Mouse (Mus musculus): ENCODE measurements around the gene Cbx7. TPM values are rescaled to one million over a fixed set of nuclear protein-coding genes. Genes with fewer than 3 reads are reported as not detected.
"Not testable (repeated sequence)": the region's sequence is repeated elsewhere in the genome, so short reads cannot be mapped to it uniquely, and the experiment has no call there.

Gene Cbx7
- polyA plus RNA-seq, 1 experiment from 2014 or later = 5.7 TPM

DNA sequence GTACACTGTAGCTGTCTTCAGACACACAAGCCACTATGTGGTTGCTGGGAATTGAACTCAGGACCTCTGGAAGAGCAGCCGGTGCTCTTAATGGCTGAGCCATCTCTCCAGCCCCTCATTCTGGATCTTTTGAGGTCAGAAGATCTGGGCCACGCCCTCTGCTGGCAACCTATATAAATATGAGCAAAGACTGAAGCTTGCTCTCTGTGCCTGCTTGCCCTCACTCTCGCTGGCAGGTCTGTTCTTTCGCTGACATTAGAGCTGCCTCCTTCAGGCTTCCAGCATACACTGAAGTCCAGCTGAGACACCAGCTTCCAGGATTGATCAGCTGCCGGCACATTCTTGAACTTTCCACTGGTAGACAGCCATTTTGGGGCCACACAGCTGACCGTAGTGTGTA is 23.2 kb downstream of the Cbx7 start:
- ATAC-seq (ENCODE audit: insufficient read depth, low FRiP score) = no peak
- no peak overlapping the region for H3K4me2 ChIP-seq (ENCODE audit: low read depth, low read length)
- no peaks in the 10 kb centered on the region for H3K27me3 ChIP-seq (ENCODE audit: control insufficient read depth, insufficient read depth, low read length)
- WGBS = 65% methylated on average over 6 of the region's 6 CpGs
- H3K36me3 ChIP-seq (ENCODE audit: control insufficient read depth, insufficient read depth, low read length) = no peaks in the 10 kb centered on the region
- H3K9me3 ChIP-seq (replicated peaks; ENCODE audit: control insufficient read depth, low read length) = no peaks in the 10 kb centered on the region
- no peak overlapping the region for H3K4me3 ChIP-seq (replicated peaks; ENCODE audit: low read length)
- no peak overlapping the region for H3K9ac ChIP-seq (ENCODE audit: low read length)
- no peak overlapping the region for H3K27ac ChIP-seq (ENCODE audit: low read length)
- H3K4me1 ChIP-seq (ENCODE audit: control insufficient read depth, insufficient read depth, low read length) = peaks cover 21% of the 10 kb centered on the region

DNA sequence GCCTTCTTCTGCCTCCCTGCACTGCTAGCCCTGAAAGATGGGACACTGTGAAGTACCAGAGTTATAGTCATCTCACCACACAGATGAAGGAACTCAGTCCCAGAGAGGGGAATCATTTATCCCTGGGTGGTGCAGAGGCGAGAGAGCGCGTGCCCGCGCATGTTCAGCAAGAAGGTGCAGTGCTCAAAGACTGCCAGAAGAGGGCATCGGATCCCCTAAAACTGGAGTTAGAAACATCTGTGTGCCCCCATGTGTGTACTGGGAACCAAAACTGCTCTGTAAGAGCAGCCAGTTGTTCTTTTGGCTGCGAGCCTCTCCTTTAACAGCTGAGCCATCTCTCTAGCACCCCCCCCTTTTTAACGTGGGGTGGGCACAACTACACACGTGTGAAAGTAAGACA is 24.1 kb downstream of the Cbx7 start:
- H3K27me3 ChIP-seq (ENCODE audit: control insufficient read depth, insufficient read depth, low read length) = no peaks in the 10 kb centered on the region
- H3K4me2 ChIP-seq (ENCODE audit: low read depth, low read length) = no peak overlapping the region
- H3K9ac ChIP-seq (ENCODE audit: low read length) = no peak overlapping the region
- peaks cover 14% of the 10 kb centered on the region for H3K4me1 ChIP-seq (ENCODE audit: control insufficient read depth, insufficient read depth, low read length)
- H3K9me3 ChIP-seq (replicated peaks; ENCODE audit: control insufficient read depth, low read length) = no peaks in the 10 kb centered on the region
- H3K27ac ChIP-seq (ENCODE audit: low read length) = no peak overlapping the region
- H3K36me3 ChIP-seq (ENCODE audit: control insufficient read depth, insufficient read depth, low read length) = no peaks in the 10 kb centered on the region
- H3K4me3 ChIP-seq (replicated peaks; ENCODE audit: low read length) = no peak overlapping the region
- 59% methylated on average over 9 of the region's 9 CpGs for WGBS
- no peak for ATAC-seq (ENCODE audit: insufficient read depth, low FRiP score)

GRCm38 (mm10) chr15:79946022-79946421 is 24.9 kb downstream of the Cbx7 start:
- H3K9me3 ChIP-seq (replicated peaks; ENCODE audit: control insufficient read depth, low read length) = no peaks in the 10 kb centered on the region
- no peak overlapping the region for H3K9ac ChIP-seq (ENCODE audit: low read length)
- no peaks in the 10 kb centered on the region for H3K27me3 ChIP-seq (ENCODE audit: control insufficient read depth, insufficient read depth, low read length)
- no peak overlapping the region for H3K4me3 ChIP-seq (replicated peaks; ENCODE audit: low read length)
- peaks cover 12% of the 10 kb centered on the region for H3K4me1 ChIP-seq (ENCODE audit: control insufficient read depth, insufficient read depth, low read length)
- WGBS = 6% methylated on average over 4 of the region's 4 CpGs
- no peaks in the 10 kb centered on the region for H3K36me3 ChIP-seq (ENCODE audit: control insufficient read depth, insufficient read depth, low read length)
- no peak overlapping the region for H3K27ac ChIP-seq (ENCODE audit: low read length)
- no peak overlapping the region for H3K4me2 ChIP-seq (ENCODE audit: low read depth, low read length)
- ATAC-seq (ENCODE audit: insufficient read depth, low FRiP score) = peak; percentile 78

GRCm38 (mm10) chr15:79944948-79945347 is 26.0 kb downstream of the Cbx7 start:
- H3K4me1 ChIP-seq (ENCODE audit: control insufficient read depth, insufficient read depth, low read length) = 0 out of 2 replicates have a peak, but pooled peaks cover 2% of the 10 kb centered on the region
- H3K9me3 ChIP-seq (replicated peaks; ENCODE audit: control insufficient read depth, low read length) = no peaks in the 10 kb centered on the region
- H3K4me3 ChIP-seq (replicated peaks; ENCODE audit: low read length) = no peak overlapping the region
- H3K4me2 ChIP-seq (ENCODE audit: low read depth, low read length) = no peak overlapping the region
- H3K27me3 ChIP-seq (ENCODE audit: control insufficient read depth, insufficient read depth, low read length) = no peaks in the 10 kb centered on the region
- H3K9ac ChIP-seq (ENCODE audit: low read length) = no peak overlapping the region
- no peak overlapping the region for H3K27ac ChIP-seq (ENCODE audit: low read length)
- H3K36me3 ChIP-seq (ENCODE audit: control insufficient read depth, insufficient read depth, low read length) = no peaks in the 10 kb centered on the region
- no peak for ATAC-seq (ENCODE audit: insufficient read depth, low FRiP score)
- WGBS = 69% methylated on average over 5 of the region's 5 CpGs

GRCm38 (mm10) chr15:79943584-79943983 is 27.3 kb downstream of the Cbx7 start:
- Histone ChIP-seq H3K9ac (ENCODE audit: low read length) (no peak overlapping the region), H3K27me3 (ENCODE audit: control insufficient read depth, insufficient read depth, low read length) (no peaks in the 10 kb centered on the region), H3K4me3 (replicated peaks; ENCODE audit: low read length) (no peak overlapping the region), H3K27ac (ENCODE audit: low read length) (no peak overlapping the region), H3K9me3 (replicated peaks; ENCODE audit: control insufficient read depth, low read length) (no peaks in the 10 kb centered on the region), H3K4me1 (ENCODE audit: control insufficient read depth, insufficient read depth, low read length) (no peaks in the 10 kb centered on the region), H3K4me2 (ENCODE audit: low read depth, low read length) (no peak overlapping the region), H3K36me3 (ENCODE audit: control insufficient read depth, insufficient read depth, low read length) (no peaks in the 10 kb centered on the region)
- 83% methylated on average over 3 of the region's 3 CpGs for WGBS
- ATAC-seq (ENCODE audit: insufficient read depth, low FRiP score) = no peak

DNA sequence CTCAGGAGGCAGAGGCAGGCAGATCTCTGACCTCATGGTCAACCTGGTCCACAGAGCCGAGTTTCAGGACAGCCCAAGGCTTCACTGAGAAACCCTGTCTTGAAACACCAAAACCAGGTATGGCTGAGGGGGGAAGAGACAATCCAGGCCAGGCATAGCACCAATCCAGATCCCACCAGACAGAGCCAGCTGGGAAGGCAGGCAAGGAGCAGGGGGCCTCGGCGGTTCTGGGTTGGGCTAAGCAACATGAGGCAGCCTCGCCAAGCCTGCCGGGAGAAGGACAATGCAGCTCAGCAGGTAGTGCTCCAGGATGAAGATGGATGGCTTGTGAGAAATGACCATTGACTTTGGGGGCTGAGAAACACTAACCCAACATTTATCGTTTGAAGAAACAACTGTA is 28.4 kb downstream of the Cbx7 start:
- Histone ChIP-seq H3K4me2 (ENCODE audit: low read depth, low read length) (no peak overlapping the region), H3K9ac (ENCODE audit: low read length) (no peak overlapping the region), H3K4me1 (ENCODE audit: control insufficient read depth, insufficient read depth, low read length) (no peaks in the 10 kb centered on the region), H3K27me3 (ENCODE audit: control insufficient read depth, insufficient read depth, low read length) (no peaks in the 10 kb centered on the region), H3K9me3 (replicated peaks; ENCODE audit: control insufficient read depth, low read length) (no peaks in the 10 kb centered on the region), H3K4me3 (replicated peaks; ENCODE audit: low read length) (no peak overlapping the region), H3K27ac (ENCODE audit: low read length) (no peak overlapping the region), H3K36me3 (ENCODE audit: control insufficient read depth, insufficient read depth, low read length) (no peaks in the 10 kb centered on the region)
- WGBS = 78% methylated on average over 6 of the region's 6 CpGs
- ATAC-seq (ENCODE audit: insufficient read depth, low FRiP score) = no peak

GRCm38 (mm10) chr15:79940932-79941331 is 30.0 kb downstream of the Cbx7 start:
- Histone ChIP-seq H3K4me1 (ENCODE audit: control insufficient read depth, insufficient read depth, low read length) (no peaks in the 10 kb centered on the region), H3K4me3 (replicated peaks; ENCODE audit: low read length) (no peak overlapping the region), H3K4me2 (ENCODE audit: low read depth, low read length) (no peak overlapping the region), H3K27ac (ENCODE audit: low read length) (no peak overlapping the region), H3K9me3 (replicated peaks; ENCODE audit: control insufficient read depth, low read length) (no peaks in the 10 kb centered on the region), H3K9ac (ENCODE audit: low read length) (no peak overlapping the region), H3K27me3 (ENCODE audit: control insufficient read depth, insufficient read depth, low read length) (no peaks in the 10 kb centered on the region), H3K36me3 (ENCODE audit: control insufficient read depth, insufficient read depth, low read length) (no peaks in the 10 kb centered on the region)
- WGBS = 16% methylated on average over 8 of the region's 8 CpGs
- ATAC-seq (ENCODE audit: insufficient read depth, low FRiP score) = no peak

GRCm38 (mm10) chr15:79939913-79940312 is 31.0 kb downstream of the Cbx7 start:
- no peak overlapping the region for H3K9ac ChIP-seq (ENCODE audit: low read length)
- 87% methylated on average over 16 of the region's 16 CpGs for WGBS
- no peaks in the 10 kb centered on the region for H3K9me3 ChIP-seq (replicated peaks; ENCODE audit: control insufficient read depth, low read length)

GRCm38 (mm10) chr15:79939501-79939900 is 31.4 kb downstream of the Cbx7 start:
- H3K4me1 ChIP-seq (ENCODE audit: control insufficient read depth, insufficient read depth, low read length); H3K4me2 ChIP-seq (ENCODE audit: low read depth, low read length); H3K27ac ChIP-seq (ENCODE audit: low read length); H3K36me3 ChIP-seq (ENCODE audit: control insufficient read depth, insufficient read depth, low read length); ATAC-seq (ENCODE audit: insufficient read depth, low FRiP score); H3K9me3 ChIP-seq (replicated peaks; ENCODE audit: control insufficient read depth, low read length); H3K27me3 ChIP-seq (ENCODE audit: control insufficient read depth, insufficient read depth, low read length); H3K9ac ChIP-seq (ENCODE audit: low read length); H3K4me3 ChIP-seq (replicated peaks; ENCODE audit: low read length): not testable (repeated sequence)
- WGBS = 78% methylated on average over 3 of the region's 7 CpGs

More at GRCm38 (mm10) chr15:79939913-79940312, 31.0 kb downstream of the Cbx7 start:
- 0 out of 2 replicates have a peak, but pooled peaks cover 4% of the 10 kb centered on the region for H3K27me3 ChIP-seq (ENCODE audit: control insufficient read depth, insufficient read depth, low read length)
- H3K4me2 ChIP-seq (ENCODE audit: low read depth, low read length) = no peak overlapping the region
- ATAC-seq (ENCODE audit: insufficient read depth, low FRiP score) = no peak
- no peaks in the 10 kb centered on the region for H3K36me3 ChIP-seq (ENCODE audit: control insufficient read depth, insufficient read depth, low read length)
- no peaks in the 10 kb centered on the region for H3K4me1 ChIP-seq (ENCODE audit: control insufficient read depth, insufficient read depth, low read length)
- no peak overlapping the region for H3K27ac ChIP-seq (ENCODE audit: low read length)
- no peak overlapping the region for H3K4me3 ChIP-seq (replicated peaks; ENCODE audit: low read length)

DNA sequence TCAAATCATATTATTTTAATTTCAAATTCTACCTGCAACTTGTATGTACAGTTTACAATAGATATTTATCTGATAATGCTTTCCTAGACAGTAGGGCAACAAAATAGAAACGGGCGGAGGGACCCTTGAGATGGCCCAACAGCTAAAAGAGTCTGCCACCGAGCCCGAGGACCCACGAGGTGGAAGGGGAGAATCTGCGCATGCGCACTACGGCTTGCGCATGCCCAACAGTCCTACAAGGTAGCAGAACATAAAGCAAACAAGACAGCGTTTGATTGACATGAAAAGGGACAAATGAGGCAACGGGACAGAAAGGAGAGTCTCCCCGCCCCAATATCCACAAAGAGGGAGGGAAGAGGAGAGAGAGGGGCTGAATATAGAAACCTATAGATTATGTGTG is 31.9 kb downstream of the Cbx7 start:
- Histone ChIP-seq H3K4me3 (replicated peaks; ENCODE audit: low read length) (no peak overlapping the region), H3K27ac (ENCODE audit: low read length) (no peak overlapping the region), H3K36me3 (ENCODE audit: control insufficient read depth, insufficient read depth, low read length) (no peaks in the 10 kb centered on the region), H3K4me1 (ENCODE audit: control insufficient read depth, insufficient read depth, low read length) (no peaks in the 10 kb centered on the region), H3K9ac (ENCODE audit: low read length) (no peak overlapping the region), H3K9me3 (replicated peaks; ENCODE audit: control insufficient read depth, low read length) (no peaks in the 10 kb centered on the region), H3K4me2 (ENCODE audit: low read depth, low read length) (no peak overlapping the region), H3K27me3 (ENCODE audit: control insufficient read depth, insufficient read depth, low read length) (peaks cover 4% of the 10 kb centered on the region; the same call in 1 of the 2 replicates)
- ATAC-seq (ENCODE audit: insufficient read depth, low FRiP score) = no peak
- 87% methylated on average over 12 of the region's 12 CpGs for WGBS

All from stomach, embryonic 16.5 days (tissue).